Mouse (Mus musculus) heart, embryonic 14.5 days (tissue): ENCODE results near the gene Arhgap20. TPM values are rescaled to one million over a fixed set of nuclear protein-coding genes. Genes with fewer than 3 reads are reported as not detected.

ENCODE experiments used
- ATAC-seq: fragments of 200-750 bp; cut with Nextera tagmentation; 2 replicates; pipeline ENCODE4 v1.8.0; 2017; ENCODE audit warnings: low read depth, moderate TSS enrichment; ENCODE audit not compliant: insufficient number of reproducible peaks, insufficient read depth, low FRiP score
- H3K27ac ChIP-seq, 2 experiments: fragments of 200-500 bp in 1 of 2; fragments of 300-500 bp in 1 of 2; sonication (generic) in 1 of 2; replicated peaks in 1 of 2; 2 replicates each; pipeline ENCODE4 v1.5.1; 2012 to 2014; ENCODE audit warnings: low read depth in 2 of 2, low read length in 2 of 2, control low read depth in 1 of 2, mild to moderate bottlenecking in 1 of 2, mixed read lengths in 1 of 2; ENCODE audit not compliant: control insufficient read depth in 1 of 2, insufficient read depth in 1 of 2
- H3K27me3 ChIP-seq: fragments of 300-500 bp; sonication (generic); 2 replicates; pipeline ENCODE4 v1.6.1; 2014; ENCODE audit warnings: mild to moderate bottlenecking, low read length, control low read depth; ENCODE audit not compliant: control insufficient read depth, insufficient read depth
- H3K36me3 ChIP-seq: fragments of 300-500 bp; sonication (generic); 2 replicates; pipeline ENCODE4 v1.6.1; 2014; ENCODE audit warnings: mild to moderate bottlenecking, control low read depth, low read length, mixed read lengths; ENCODE audit not compliant: control insufficient read depth, insufficient read depth
- H3K4me1 ChIP-seq, 2 experiments: fragments of 200-500 bp in 1 of 2; fragments of 300-500 bp in 1 of 2; sonication (generic) in 1 of 2; 2 replicates each; pipeline ENCODE4 v1.6.1; 2012 to 2014; ENCODE audit warnings: low read length in 2 of 2, control low read depth in 1 of 2, mixed read lengths in 1 of 2; ENCODE audit not compliant: control insufficient read depth in 2 of 2, insufficient read depth in 2 of 2
- H3K4me2 ChIP-seq: fragments of 300-500 bp; sonication (generic); 2 replicates; pipeline ENCODE4 v1.6.1; 2014; ENCODE audit warnings: mild to moderate bottlenecking, low read length
- H3K4me3 ChIP-seq, 2 experiments: fragments of 200-500 bp in 1 of 2; fragments of 300-500 bp in 1 of 2; sonication (generic) in 1 of 2; 2 replicates each; pipeline ENCODE4 v1.5.1; 2012 to 2014; ENCODE audit warnings: low read length in 2 of 2, mild to moderate bottlenecking in 2 of 2, control low read depth in 1 of 2, low read depth in 1 of 2, moderate library complexity in 1 of 2; ENCODE audit not compliant: control insufficient read depth in 1 of 2, insufficient read depth in 1 of 2
- H3K9ac ChIP-seq: fragments of 300-500 bp; sonication (generic); 2 replicates; pipeline ENCODE4 v1.6.1; 2014; ENCODE audit warnings: mild to moderate bottlenecking, low read length
- H3K9me3 ChIP-seq: fragments of 300-500 bp; sonication (generic); 2 replicates; pipeline ENCODE4 v1.6.1; 2016; ENCODE audit warnings: low read length, control low read depth; ENCODE audit not compliant: control insufficient read depth
- WGBS: fragments of 180-500 bp; shearing (Covaris S2); extraction: QIAGEN DNeasy Blood & Tissue Kit; methylation state at CpG from one replicate; pipeline ENCODE4 v1.1.7; 2014; 5-methylcytosine and 5-hydroxymethylcytosine counted together
- polyA plus RNA-seq: library from polyadenylated mRNA; unstranded; fragments of >200 nt; fragmentation: Nextera tagmentation; extraction: Ambion mirVana; gene quantifications from 2 replicates; pipeline ENCODE4 v1.2.1, GENCODE M21; 2014

The Arhgap20 gene
- polyA plus RNA-seq, 1 experiment from 2014 or later: 1.1 TPM

- no peaks in the 10 kb centered on the region for H3K9me3 ChIP-seq
- no peak overlapping the region for H3K9ac ChIP-seq
- no peaks in the 10 kb centered on the region for H3K27me3 ChIP-seq
- H3K4me3 ChIP-seq: no peak overlapping the region
- H3K36me3 ChIP-seq: no peaks in the 10 kb centered on the region
- ATAC-seq: no peak
- no peak overlapping the region for H3K4me2 ChIP-seq
- no peak overlapping the region for H3K27ac ChIP-seq
- 77% methylated on average over 4 of the region's 4 CpGs for WGBS
- H3K4me1 ChIP-seq: no peaks in the 10 kb centered on the region
Measured at GRCm38 (mm10) chr9:51883319-51883718, 118.2 kb downstream of the Arhgap20 start.

- no peak overlapping the region for H3K4me3 ChIP-seq
- no peaks in the 10 kb centered on the region for H3K36me3 ChIP-seq
- no peak overlapping the region for H3K4me2 ChIP-seq
- WGBS: 93% methylated on average over 1 of the region's 1 CpGs
- H3K9me3 ChIP-seq: no peaks in the 10 kb centered on the region
- no peak for ATAC-seq
- H3K4me1 ChIP-seq: no peaks in the 10 kb centered on the region
- H3K9ac ChIP-seq: no peak overlapping the region
- no peak overlapping the region for H3K27ac ChIP-seq
- no peaks in the 10 kb centered on the region for H3K27me3 ChIP-seq
Measured at GRCm38 (mm10) chr9:51892921-51893320, 127.8 kb downstream of the Arhgap20 start.

Other genes starting within 250 kb of the Arhgap20 start
- 103 and 108 TPM in 2 replicates for gene Fdx1, start 198.2 kb downstream of the Arhgap20 start, polyA plus RNA-seq